Mouse (Mus musculus): ENCODE data around the gene Ccdc71.

The Ccdc71 gene

GRCm38 (mm10) chr9:108456953-108457352, 3.4 kb upstream of the Ccdc71 start:
- DNase-seq (ENCODE audit: low spot score), result no peak

GRCm38 (mm10) chr9:108459939-108460318, 398 bp upstream of the Ccdc71 start:
- DNase-seq (ENCODE audit: low spot score), result no peak

- peak; percentile 27 for DNase-seq (ENCODE audit: low spot score)
Measured at GRCm38 (mm10) chr9:108461181-108461631, 879 bp downstream of the Ccdc71 start, which contains the start of gene Klhdc8b. TSS of gene Klhdc8b (minus strand) at chr9:108461581.

- no peak for DNase-seq (ENCODE audit: low spot score)
Measured at GRCm38 (mm10) chr9:108461675-108462074, 1.3 kb downstream of the Ccdc71 start.

- no peak for DNase-seq (ENCODE audit: low spot score)
Measured at GRCm38 (mm10) chr9:108462192-108462591, 1.9 kb downstream of the Ccdc71 start.

- no peak for DNase-seq (ENCODE audit: low spot score)
Measured at GRCm38 (mm10) chr9:108463713-108464112, 3.4 kb downstream of the Ccdc71 start.

DNA sequence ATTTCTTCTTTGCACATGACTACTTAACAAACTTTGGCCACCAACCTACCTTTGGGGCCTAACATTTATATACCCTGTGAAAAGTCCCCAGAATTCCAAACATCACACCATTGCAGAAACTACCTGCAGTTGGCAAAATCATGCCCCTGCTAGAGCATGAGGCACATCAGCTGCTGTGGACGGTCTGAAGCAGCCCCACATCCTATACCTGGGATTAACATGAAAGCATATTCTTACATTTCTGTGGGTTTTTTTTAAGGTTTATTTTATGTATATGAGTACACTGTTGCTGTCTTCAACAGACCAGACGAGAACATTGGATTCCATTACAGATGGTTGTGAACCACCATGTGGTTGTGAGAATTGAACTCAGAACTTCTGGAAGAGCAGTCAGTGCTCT, 5.9 kb downstream of the Ccdc71 start:
- no peak for DNase-seq (ENCODE audit: low spot score)

- no peak for DNase-seq (ENCODE audit: low spot score)
Measured at GRCm38 (mm10) chr9:108469430-108469829, 9.1 kb downstream of the Ccdc71 start.

DNA sequence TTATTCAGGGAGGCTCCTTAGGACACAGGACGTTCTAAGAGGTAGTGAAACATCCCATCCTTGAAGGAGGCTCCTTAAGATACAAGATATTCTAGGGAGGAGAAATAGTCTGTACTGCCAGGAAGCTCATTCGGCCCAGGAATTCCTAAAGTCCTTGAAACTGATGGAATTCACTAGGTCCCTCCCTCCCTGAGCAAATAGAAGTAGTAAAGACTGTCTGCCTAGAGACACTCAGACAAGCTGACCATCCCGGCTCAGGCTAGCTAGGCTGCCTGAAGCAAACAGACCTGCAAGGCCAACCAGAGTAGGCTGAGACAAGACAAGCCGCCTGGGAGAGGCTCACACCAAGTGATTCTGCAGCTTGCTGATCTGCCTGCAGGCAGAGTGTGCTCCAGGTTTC, 9.5 kb downstream of the Ccdc71 start:
- no peak for DNase-seq (ENCODE audit: low spot score)

DNA sequence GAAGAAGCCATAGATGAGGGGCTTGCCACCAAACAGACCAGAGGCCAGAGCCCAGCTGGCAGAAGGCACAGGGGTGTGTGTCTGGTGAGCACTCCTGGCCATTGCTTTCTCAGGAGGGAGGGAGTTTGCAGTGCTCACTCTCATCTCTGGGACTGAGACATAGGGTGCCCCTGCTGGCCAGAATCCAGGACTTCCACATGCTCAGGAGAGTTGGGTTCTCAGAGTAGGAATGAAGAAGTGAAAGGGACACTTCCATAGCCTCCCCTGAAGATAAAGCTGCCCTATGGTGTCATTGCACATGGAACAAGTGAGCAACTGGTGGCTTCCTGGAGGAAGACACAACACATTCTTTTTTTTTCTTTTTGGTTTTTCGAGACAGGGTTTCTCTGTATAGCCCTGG, 14.2 kb downstream of the Ccdc71 start:
- DNase-seq (ENCODE audit: low spot score), result no peak

DNA sequence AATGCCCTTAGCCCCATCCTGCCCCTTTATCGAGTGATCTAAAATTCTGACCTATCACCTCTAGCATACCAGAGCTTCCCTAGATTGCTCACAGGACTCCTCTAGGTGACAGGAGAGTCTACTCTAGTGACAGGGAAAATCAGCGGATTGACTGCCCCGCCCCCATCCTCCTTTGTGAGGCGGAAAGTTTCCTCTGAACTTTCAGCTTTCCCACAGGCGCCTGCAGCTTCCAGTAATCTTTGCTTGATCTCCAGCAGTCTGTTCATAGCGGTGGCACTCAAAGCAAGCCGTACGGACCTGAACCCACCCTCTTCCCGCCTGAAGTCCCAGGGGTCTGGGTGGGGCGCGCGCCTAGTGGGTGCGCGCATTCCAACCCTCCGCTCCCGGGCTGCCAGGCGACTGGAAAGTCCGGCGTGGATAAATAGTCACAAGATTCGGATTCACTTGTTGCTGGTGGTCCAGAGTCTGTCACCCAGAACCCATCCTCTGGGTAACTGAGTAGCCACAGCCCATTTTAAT, 18.4 kb downstream of the Ccdc71 start:
- DNase-seq (ENCODE audit: low spot score), result peak; percentile 89

DNA sequence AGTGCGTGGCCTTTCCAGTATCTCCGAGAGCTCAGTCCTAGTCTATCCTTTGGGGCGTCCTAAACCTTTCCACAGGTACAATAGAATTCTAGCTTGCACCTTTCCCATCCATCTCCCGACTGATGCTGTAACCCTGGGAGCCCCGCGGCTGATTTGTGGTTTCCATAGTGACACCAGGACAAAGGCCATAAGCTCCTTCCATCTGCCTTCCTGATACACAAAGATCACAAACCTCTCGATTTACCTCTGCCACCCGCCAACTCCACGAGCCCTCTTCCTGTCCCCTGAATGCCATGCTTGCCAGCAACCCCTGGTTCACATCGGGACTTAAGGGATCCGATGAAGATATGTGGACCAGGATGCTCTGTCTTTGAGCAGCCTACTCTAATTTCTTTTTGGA, 18.9 kb downstream of the Ccdc71 start:
- no peak for DNase-seq (ENCODE audit: low spot score)

DNA sequence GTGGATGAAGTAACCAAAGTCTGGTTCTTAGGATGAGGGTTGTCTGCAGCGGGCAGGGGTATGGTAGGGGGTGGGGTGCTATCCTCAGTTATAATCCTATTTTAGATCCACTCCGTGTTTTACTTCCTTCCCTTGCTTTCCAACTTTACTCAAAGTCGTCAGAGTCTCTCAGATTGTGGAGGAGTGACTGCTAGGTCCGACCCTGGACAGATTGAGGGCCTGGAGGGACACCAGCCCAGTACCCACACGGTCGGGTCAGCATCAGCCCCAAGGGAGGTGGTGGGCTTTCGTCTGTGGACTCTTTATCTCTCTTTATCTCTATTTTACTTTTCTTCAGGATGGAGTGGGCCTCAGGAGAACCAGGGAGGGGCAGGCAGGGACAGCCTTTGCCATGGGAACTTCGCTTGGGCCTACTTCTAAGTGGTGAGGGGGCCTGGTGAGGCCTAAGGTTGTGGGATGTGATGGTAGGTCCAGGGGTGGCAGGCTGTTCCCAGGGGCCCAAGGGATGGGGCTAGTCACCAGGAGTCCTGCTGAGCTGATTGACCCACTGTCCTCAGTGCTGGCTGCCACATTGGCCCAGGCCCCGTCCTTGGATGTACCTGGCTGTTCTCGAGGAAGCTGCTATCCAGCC, 19.5 kb downstream of the Ccdc71 start, which contains the start of gene Lamb2:
TSS of gene Lamb2 (plus strand) at position 16 of the 631 bp plus-strand sequence.
- peak; percentile 93 for DNase-seq (ENCODE audit: low spot score)

- DNase-seq (ENCODE audit: low spot score), result no peak
Measured at GRCm38 (mm10) chr9:108480813-108481519, 20.6 kb downstream of the Ccdc71 start.

- no peak for DNase-seq (ENCODE audit: low spot score)
Measured at GRCm38 (mm10) chr9:108481520-108482210, 21.3 kb downstream of the Ccdc71 start.

DNA sequence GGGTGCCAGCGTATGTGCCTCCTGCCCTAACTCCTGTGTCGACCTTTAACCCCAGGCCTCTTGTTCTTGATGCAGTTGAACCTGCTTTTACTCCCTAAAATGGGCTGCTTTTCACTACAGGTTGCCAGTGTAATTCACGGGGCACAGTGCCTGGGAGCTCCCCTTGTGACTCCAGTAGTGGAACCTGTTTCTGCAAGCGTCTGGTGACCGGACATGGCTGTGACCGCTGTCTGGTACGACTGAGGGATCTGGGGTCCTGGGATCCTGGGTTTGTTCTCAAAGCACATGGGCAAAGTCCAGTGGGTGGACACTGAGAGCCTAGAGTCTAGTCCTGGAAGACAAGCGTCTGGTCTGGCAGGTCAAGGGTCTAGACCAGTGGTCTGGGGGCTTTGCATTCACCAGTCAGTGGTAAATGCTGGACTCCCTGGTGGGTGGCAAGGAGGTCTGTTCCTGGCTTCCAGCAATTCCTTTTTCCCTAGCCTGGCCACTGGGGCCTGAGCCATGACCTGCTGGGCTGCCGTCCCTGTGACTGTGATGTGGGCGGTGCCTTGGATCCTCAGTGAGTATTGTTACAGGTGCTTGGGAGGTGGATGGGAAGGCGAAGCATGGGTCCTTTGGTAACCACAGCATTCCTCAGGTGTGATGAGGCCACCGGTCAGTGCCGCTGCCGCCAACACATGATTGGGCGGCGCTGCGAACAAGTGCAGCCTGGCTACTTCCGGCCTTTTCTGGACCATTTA, 22.9 kb downstream of the Ccdc71 start:
- DNase-seq (ENCODE audit: low spot score), result no peak

- DNase-seq (ENCODE audit: low spot score), result no peak
Measured at GRCm38 (mm10) chr9:108484021-108484420, 23.7 kb downstream of the Ccdc71 start.

DNA sequence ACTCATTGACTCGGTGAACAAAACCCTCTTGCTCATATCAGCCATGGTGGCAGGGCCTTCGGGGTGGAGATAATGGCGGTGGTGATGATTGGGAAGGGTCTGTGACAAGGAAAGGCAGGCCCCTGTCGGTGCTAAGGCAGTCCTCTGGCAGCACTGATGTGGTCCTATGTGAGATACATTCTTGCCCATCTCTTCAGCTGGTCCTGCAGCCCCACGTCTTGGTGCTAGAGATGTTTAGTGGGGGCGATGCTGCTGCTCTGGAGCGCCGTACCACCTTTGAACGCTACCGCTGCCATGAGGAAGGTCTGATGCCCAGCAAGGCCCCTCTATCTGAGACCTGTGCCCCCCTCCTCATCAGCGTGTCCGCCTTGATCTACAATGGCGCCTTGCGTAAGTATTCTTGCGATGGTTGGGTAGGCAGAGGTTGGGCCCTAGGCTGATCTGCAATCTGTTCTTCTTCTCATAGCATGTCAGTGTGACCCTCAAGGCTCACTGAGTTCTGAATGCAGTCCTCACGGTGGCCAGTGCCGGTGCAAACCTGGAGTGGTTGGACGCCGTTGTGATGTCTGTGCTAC, 25.1 kb downstream of the Ccdc71 start:
- no peak for DNase-seq (ENCODE audit: low spot score)

- DNase-seq (ENCODE audit: low spot score), result no peak
Measured at GRCm38 (mm10) chr9:108486973-108487530, 26.7 kb downstream of the Ccdc71 start.

GRCm38 (mm10) chr9:108488403-108488802, 28.1 kb downstream of the Ccdc71 start:
- DNase-seq (ENCODE audit: low spot score), result no peak

- DNase-seq (ENCODE audit: low spot score), result no peak
Measured at GRCm38 (mm10) chr9:108489215-108489614, 28.9 kb downstream of the Ccdc71 start.

All from retina, embryonic 14.5 days (tissue).